Mouse (Mus musculus): Measurements from ENCODE around the gene Slc27a3.

The Slc27a3 gene

GRCm38 (mm10) chr3:90388726-90389510 is 820 bp downstream of the Slc27a3 start:
- peak; percentile 19 for DNase-seq

- DNase-seq: no peak
These were observed 1.5 kb downstream of the Slc27a3 start for GRCm38 (mm10) chr3:90388192-90388591.

- no peak for DNase-seq
These were observed 2.3 kb downstream of the Slc27a3 start for GRCm38 (mm10) chr3:90387483-90387882.

- no peak for DNase-seq
These were observed 2.9 kb downstream of the Slc27a3 start for GRCm38 (mm10) chr3:90386817-90387216.

GRCm38 (mm10) chr3:90384851-90385375 is 4.8 kb downstream of the Slc27a3 start:
- no peak for DNase-seq

GRCm38 (mm10) chr3:90383690-90384089 is 6.0 kb downstream of the Slc27a3 start:
- DNase-seq: no peak

GRCm38 (mm10) chr3:90381727-90382126 is 8.0 kb downstream of the Slc27a3 start:
- no peak for DNase-seq

- DNase-seq: no peak
These were observed 11.2 kb downstream of the Slc27a3 start for GRCm38 (mm10) chr3:90378496-90378895.

- DNase-seq: no peak
These were observed 13.5 kb downstream of the Slc27a3 start for GRCm38 (mm10) chr3:90376247-90376585.

- no peak for DNase-seq
These were observed 14.0 kb downstream of the Slc27a3 start for GRCm38 (mm10) chr3:90375562-90376246.

- DNase-seq: no peak
These were observed 15.4 kb downstream of the Slc27a3 start for GRCm38 (mm10) chr3:90374368-90374767.

- peak; percentile 86 for DNase-seq
These were observed 16.2 kb downstream of the Slc27a3 start for GRCm38 (mm10) chr3:90373432-90374028.

- no peak for DNase-seq
These were observed 16.9 kb downstream of the Slc27a3 start for GRCm38 (mm10) chr3:90372817-90373216.

- no peak for DNase-seq
These were observed 17.9 kb downstream of the Slc27a3 start for GRCm38 (mm10) chr3:90371857-90372256.

GRCm38 (mm10) chr3:90369041-90369440 is 20.7 kb downstream of the Slc27a3 start:
- DNase-seq: no peak

GRCm38 (mm10) chr3:90367001-90367632 is 22.6 kb downstream of the Slc27a3 start:
- DNase-seq: no peak

GRCm38 (mm10) chr3:90362346-90362745 is 27.4 kb downstream of the Slc27a3 start:
- DNase-seq: no peak

- no peak for DNase-seq
These were observed 28.3 kb downstream of the Slc27a3 start for GRCm38 (mm10) chr3:90361476-90361875.

GRCm38 (mm10) chr3:90359230-90359629 is 30.5 kb downstream of the Slc27a3 start:
- DNase-seq: no peak

- DNase-seq: no peak
These were observed 31.8 kb downstream of the Slc27a3 start for GRCm38 (mm10) chr3:90357959-90358358.

GRCm38 (mm10) chr3:90347847-90348246 is 41.9 kb downstream of the Slc27a3 start:
- no peak for DNase-seq

GRCm38 (mm10) chr3:90342853-90343252 is 46.9 kb downstream of the Slc27a3 start:
- DNase-seq: peak; percentile 29

- no peak for DNase-seq
These were observed 49.6 kb downstream of the Slc27a3 start for GRCm38 (mm10) chr3:90340177-90340576.
